Mouse (Mus musculus): ENCODE data around the gene Phf24.

The Phf24 gene

DNA sequence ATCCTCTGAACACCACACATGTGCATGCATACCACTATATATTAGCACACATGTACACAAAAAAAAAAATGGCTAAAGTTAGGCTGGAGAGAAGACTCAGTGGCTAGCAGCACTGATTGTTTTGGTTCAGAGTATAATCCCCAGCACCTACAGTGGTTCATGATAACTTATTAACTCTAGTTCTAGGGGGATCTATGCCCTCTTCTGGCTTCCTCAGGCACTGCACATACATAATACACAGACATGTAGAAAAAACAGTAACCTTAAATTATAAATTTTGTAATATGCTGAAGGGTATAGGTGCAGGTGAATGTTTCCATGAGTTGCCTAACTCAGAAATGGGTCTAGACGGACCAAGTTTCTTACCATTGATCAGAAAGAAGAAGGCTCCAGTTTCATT is 71.8 kb downstream of the Phf24 start:
- no peak for DNase-seq (ENCODE audit: extremely low spot score, low read depth, low spot score)
